Mouse (Mus musculus) lung, embryonic 15.5 days (tissue): ENCODE data around the gene Limk2. TPM values are rescaled to one million over a fixed set of nuclear protein-coding genes. Genes with fewer than 3 reads are reported as not detected.
A peak's percentile ranks its signal among the peaks of the same experiment; 100 is the strongest.

Experiments used
- ATAC-seq: fragments of 200-750 bp; cut with Nextera tagmentation; 2 replicates; pipeline ENCODE4 v1.8.0; 2017; ENCODE audit warnings: moderate number of reproducible peaks, borderline replicate concordance; ENCODE audit not compliant: low FRiP score, low TSS enrichment; ENCODE audit errors: extremely low read depth
- H3K27ac ChIP-seq: fragments of 300-500 bp; sonication (generic); 2 replicates; pipeline ENCODE4 v1.5.1; 2015; ENCODE audit warnings: moderate library complexity, mild to moderate bottlenecking, inconsistent platforms
- H3K27me3 ChIP-seq: fragments of 300-500 bp; sonication (generic); 2 replicates; pipeline ENCODE4 v1.6.1; 2015; ENCODE audit warnings: inconsistent platforms
- H3K36me3 ChIP-seq: fragments of 300-500 bp; sonication (generic); 2 replicates; pipeline ENCODE4 v1.6.1; 2015; ENCODE audit warnings: inconsistent platforms
- H3K4me1 ChIP-seq: fragments of 300-500 bp; sonication (generic); 2 replicates; pipeline ENCODE4 v1.6.1; 2015; ENCODE audit warnings: inconsistent platforms
- H3K4me2 ChIP-seq: fragments of 300-500 bp; sonication (generic); 2 replicates; pipeline ENCODE4 v1.6.1; 2015; ENCODE audit warnings: inconsistent platforms, mild to moderate bottlenecking, moderate library complexity
- H3K4me3 ChIP-seq: fragments of 300-500 bp; sonication (generic); 2 replicates; pipeline ENCODE4 v1.5.1; 2015; ENCODE audit warnings: mild to moderate bottlenecking, inconsistent platforms
- H3K9ac ChIP-seq: fragments of 300-500 bp; sonication (generic); 2 replicates; pipeline ENCODE4 v1.6.1; 2015; ENCODE audit warnings: inconsistent platforms
- H3K9me3 ChIP-seq: fragments of 300-500 bp; sonication (generic); 2 replicates; pipeline ENCODE4 v1.6.1; 2016; ENCODE audit warnings: inconsistent platforms
- WGBS: fragments of 180-500 bp; shearing (Covaris S2); methylation state at CpG from one replicate; pipeline ENCODE4 v1.1.7; 2015; 5-methylcytosine and 5-hydroxymethylcytosine counted together
- polyA plus RNA-seq: library from polyadenylated mRNA; unstranded; fragments of >200 nt; fragmentation: Nextera tagmentation; extraction: Ambion mirVana; gene quantifications from 2 replicates; pipeline ENCODE4 v1.2.1, GENCODE M21; 2015

Limk2 gene
- polyA plus RNA-seq, 1 experiment from 2014 or later: 52.0 TPM

GRCm38 (mm10) chr11:3341476-3341875, 67.5 kb downstream of the Limk2 start:
- ATAC-seq: no peak
- Histone ChIP-seq H3K9ac (no peak overlapping the region), H3K27ac (no peak overlapping the region), H3K36me3 (peaks cover 31% of the 10 kb centered on the region; the same call in 1 of the 2 replicates), H3K4me3 (no peak overlapping the region), H3K4me1 (peaks cover 11% of the 10 kb centered on the region), H3K4me2 (no peak overlapping the region), H3K27me3 (no peaks in the 10 kb centered on the region), H3K9me3 (no peaks in the 10 kb centered on the region)
- WGBS: 69% methylated on average over 5 of the region's 5 CpGs

- Histone ChIP-seq H3K9me3 (no peaks in the 10 kb centered on the region), H3K27me3 (no peaks in the 10 kb centered on the region), H3K4me2 (no peak overlapping the region), H3K36me3 (0 out of 2 replicates have a peak, but pooled peaks cover 2% of the 10 kb centered on the region), H3K9ac (no peak overlapping the region), H3K4me1 (peaks cover 24% of the 10 kb centered on the region), H3K27ac (peak overlapping the region; percentile 58; the same call in 1 of the 2 replicates), H3K4me3 (no peak overlapping the region)
- ATAC-seq: no peak; the same call in 1 of the 2 replicates
- 57% methylated on average over 5 of the region's 5 CpGs for WGBS
These were observed 71.0 kb downstream of the Limk2 start for GRCm38 (mm10) chr11:3337961-3338360.

- Histone ChIP-seq H3K36me3 (no peaks in the 10 kb centered on the region), H3K4me1 (peaks cover 30% of the 10 kb centered on the region), H3K27ac (peak overlapping the region; percentile 58), H3K4me3 (no peak overlapping the region), H3K9ac (no peak overlapping the region), H3K9me3 (no peaks in the 10 kb centered on the region), H3K27me3 (no peaks in the 10 kb centered on the region), H3K4me2 (no peak overlapping the region)
- peak; percentile 52 for ATAC-seq
- 15% methylated on average over 12 of the region's 12 CpGs for WGBS
These were observed 71.6 kb downstream of the Limk2 start for GRCm38 (mm10) chr11:3337173-3337955.

- Histone ChIP-seq H3K9me3 (no peaks in the 10 kb centered on the region), H3K27me3 (no peaks in the 10 kb centered on the region), H3K4me3 (no peak overlapping the region), H3K27ac (no peak overlapping the region), H3K4me1 (peaks cover 37% of the 10 kb centered on the region), H3K9ac (no peak overlapping the region), H3K4me2 (no peak overlapping the region), H3K36me3 (no peaks in the 10 kb centered on the region)
- 74% methylated on average over 3 of the region's 3 CpGs for WGBS
- ATAC-seq: no peak
These were observed 72.4 kb downstream of the Limk2 start for GRCm38 (mm10) chr11:3336602-3337001.

GRCm38 (mm10) chr11:3335651-3336216, 73.3 kb downstream of the Limk2 start:
- no peak for ATAC-seq
- WGBS: 29% methylated on average over 11 of the region's 11 CpGs
- no peaks in the 10 kb centered on the region for H3K9me3 ChIP-seq
- peaks cover 43% of the 10 kb centered on the region for H3K4me1 ChIP-seq
- H3K36me3 ChIP-seq: no peaks in the 10 kb centered on the region
- no peak overlapping the region for H3K4me3 ChIP-seq
- H3K9ac ChIP-seq: no peak overlapping the region
- H3K27me3 ChIP-seq: no peaks in the 10 kb centered on the region
- no peak overlapping the region for H3K4me2 ChIP-seq
- no peak overlapping the region for H3K27ac ChIP-seq

- Histone ChIP-seq H3K27ac (0 out of 2 replicates have a peak overlapping the region, but pooled peaks have one; percentile 41), H3K4me1 (peaks cover 49% of the 10 kb centered on the region), H3K4me2 (no peak overlapping the region), H3K4me3 (no peak overlapping the region), H3K36me3 (no peaks in the 10 kb centered on the region), H3K9ac (no peak overlapping the region), H3K9me3 (no peaks in the 10 kb centered on the region), H3K27me3 (no peaks in the 10 kb centered on the region)
- no peak for ATAC-seq
- 29% methylated on average over 9 of the region's 9 CpGs for WGBS
These were observed 74.2 kb downstream of the Limk2 start for GRCm38 (mm10) chr11:3334711-3335316.

GRCm38 (mm10) chr11:3334141-3334710, 74.8 kb downstream of the Limk2 start:
- no peaks in the 10 kb centered on the region for H3K36me3 ChIP-seq
- no peak overlapping the region for H3K4me3 ChIP-seq
- peaks cover 50% of the 10 kb centered on the region for H3K4me1 ChIP-seq

GRCm38 (mm10) chr11:3333111-3333695, 75.8 kb downstream of the Limk2 start:
- H3K27ac ChIP-seq: no peak overlapping the region

More at GRCm38 (mm10) chr11:3334141-3334710, 74.8 kb downstream of the Limk2 start:
- 84% methylated on average over 11 of the region's 11 CpGs for WGBS
- ATAC-seq: no peak
- no peak overlapping the region for H3K9ac ChIP-seq
- no peaks in the 10 kb centered on the region for H3K27me3 ChIP-seq
- 0 out of 2 replicates have a peak overlapping the region, but pooled peaks have one; percentile 41 for H3K27ac ChIP-seq
- H3K4me2 ChIP-seq: no peak overlapping the region
- no peaks in the 10 kb centered on the region for H3K9me3 ChIP-seq

GRCm38 (mm10) chr11:3331756-3332642, 77.0 kb downstream of the Limk2 start:
- under 1% methylated on average over 75 of the region's 75 CpGs for WGBS

More at GRCm38 (mm10) chr11:3333111-3333695, 75.8 kb downstream of the Limk2 start:
- ATAC-seq: no peak
- WGBS: 85% methylated on average over 11 of the region's 11 CpGs
- peaks cover 55% of the 10 kb centered on the region for H3K4me1 ChIP-seq
- no peaks in the 10 kb centered on the region for H3K36me3 ChIP-seq
- H3K9me3 ChIP-seq: no peaks in the 10 kb centered on the region
- H3K27me3 ChIP-seq: no peaks in the 10 kb centered on the region
- H3K9ac ChIP-seq: no peak overlapping the region
- no peak overlapping the region for H3K4me3 ChIP-seq
- no peak overlapping the region for H3K4me2 ChIP-seq

GRCm38 (mm10) chr11:3330991-3331750, 77.8 kb downstream of the Limk2 start:
- peak overlapping the region; percentile 97 for H3K4me2 ChIP-seq
- H3K9me3 ChIP-seq: no peaks in the 10 kb centered on the region
- no peaks in the 10 kb centered on the region for H3K36me3 ChIP-seq
- H3K9ac ChIP-seq: peak overlapping the region; percentile 39
- H3K27ac ChIP-seq: peak overlapping the region; percentile 81
- WGBS: 5% methylated on average over 14 of the region's 14 CpGs
- no peak for ATAC-seq
- peak overlapping the region; percentile 47 for H3K4me3 ChIP-seq
- no peaks in the 10 kb centered on the region for H3K27me3 ChIP-seq
- peaks cover 45% of the 10 kb centered on the region for H3K4me1 ChIP-seq

More at GRCm38 (mm10) chr11:3331756-3332642, 77.0 kb downstream of the Limk2 start:
- H3K36me3 ChIP-seq: no peaks in the 10 kb centered on the region
- H3K4me1 ChIP-seq: peaks cover 45% of the 10 kb centered on the region
- peak overlapping the region; percentile 97 for H3K4me2 ChIP-seq
- H3K9me3 ChIP-seq: no peaks in the 10 kb centered on the region
- peak overlapping the region; percentile 39 for H3K9ac ChIP-seq
- H3K27ac ChIP-seq: peak overlapping the region; percentile 81
- no peaks in the 10 kb centered on the region for H3K27me3 ChIP-seq
- peak overlapping the region; percentile 47 for H3K4me3 ChIP-seq
- peak; percentile 96 for ATAC-seq
